Mouse (Mus musculus): ENCODE measurements around the gene Zfp423.
"Not testable (repeated sequence)": the region's sequence is repeated elsewhere in the genome, so short reads cannot be mapped to it uniquely, and the experiment has no call there.

The Zfp423 gene

DNA sequence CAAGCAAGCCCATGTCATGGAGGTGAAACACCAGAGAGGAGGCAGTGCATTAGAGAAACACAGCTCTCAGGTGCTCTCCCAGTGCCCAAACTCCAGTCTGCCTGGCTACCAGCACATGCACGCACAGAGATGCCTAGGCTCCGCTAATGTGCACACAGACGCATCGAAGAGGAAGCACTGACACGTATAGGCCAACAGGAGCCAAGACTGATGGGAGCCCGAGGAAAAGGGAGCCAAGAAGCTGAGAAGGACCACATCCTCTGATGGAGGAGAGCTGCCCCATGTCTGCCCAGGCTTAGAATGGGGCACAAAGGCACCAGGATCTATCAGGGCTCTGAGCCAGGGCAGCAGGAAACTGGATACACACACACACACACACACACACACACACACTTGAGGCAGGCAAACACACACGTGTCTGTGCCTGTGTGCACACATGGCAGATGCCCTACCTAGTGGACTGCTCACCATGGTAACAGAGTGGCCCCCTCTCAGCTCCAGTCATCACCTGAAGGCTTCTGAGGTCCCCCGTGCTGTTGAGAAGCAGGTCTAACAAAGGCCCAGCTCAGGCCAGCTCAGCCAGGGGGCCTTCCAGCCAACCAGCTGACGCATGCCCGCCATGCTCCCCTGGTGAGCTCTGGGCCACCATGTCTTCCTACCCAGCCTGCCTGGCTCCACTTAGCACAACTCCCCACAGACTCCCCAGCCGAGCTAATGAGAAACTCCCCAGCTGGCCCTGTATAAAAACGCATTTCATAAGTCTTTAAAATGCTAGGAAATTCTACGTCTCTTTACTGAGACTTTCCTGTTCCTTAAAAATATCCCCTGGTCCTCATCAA is 64.0 kb downstream of the Zfp423 start:
- in situ Hi-C loops (cut with MboI) = no loop called here

DNA sequence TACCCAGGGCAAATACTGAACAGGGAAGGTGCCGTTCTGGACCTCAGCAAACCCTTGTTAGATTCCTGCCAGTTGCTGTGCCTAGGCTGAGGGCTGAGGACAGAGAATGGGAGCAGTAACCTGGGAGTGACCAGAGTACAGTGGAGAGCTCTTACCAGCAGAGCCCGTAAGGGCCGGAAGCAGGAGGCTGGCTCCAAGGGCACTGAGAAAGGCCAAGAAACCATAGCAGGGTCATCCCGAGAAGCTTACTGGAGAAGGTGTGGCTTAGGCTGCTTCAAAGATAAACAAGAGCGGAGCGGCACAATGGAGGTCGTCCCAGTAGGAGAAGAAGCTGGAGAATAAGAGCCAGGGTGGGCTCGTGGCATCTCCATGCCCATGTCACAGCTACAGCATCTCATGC is 65.1 kb downstream of the Zfp423 start:
- in situ Hi-C loops (cut with MboI) = no loop called here

DNA sequence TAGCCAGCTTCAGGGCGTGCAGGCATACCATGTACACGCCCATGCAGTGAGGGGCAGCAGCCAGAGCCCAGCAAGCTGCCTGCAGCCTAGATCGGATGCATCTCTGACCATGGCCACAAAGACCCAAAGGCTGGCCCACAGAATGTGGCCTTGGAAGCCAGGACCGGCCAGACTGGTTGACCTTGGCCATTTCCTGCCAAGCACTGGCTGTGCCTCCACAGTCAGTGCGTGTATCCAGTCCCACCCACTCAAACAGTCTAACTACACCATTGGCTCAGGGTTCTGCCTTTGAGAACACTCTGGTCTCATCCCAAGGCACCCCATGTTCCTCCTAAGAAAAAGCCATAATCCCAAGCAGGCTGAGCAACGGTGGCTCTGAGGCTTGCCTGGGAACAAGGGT is 65.8 kb downstream of the Zfp423 start:
- in situ Hi-C loops (cut with MboI) = no loop called here

DNA sequence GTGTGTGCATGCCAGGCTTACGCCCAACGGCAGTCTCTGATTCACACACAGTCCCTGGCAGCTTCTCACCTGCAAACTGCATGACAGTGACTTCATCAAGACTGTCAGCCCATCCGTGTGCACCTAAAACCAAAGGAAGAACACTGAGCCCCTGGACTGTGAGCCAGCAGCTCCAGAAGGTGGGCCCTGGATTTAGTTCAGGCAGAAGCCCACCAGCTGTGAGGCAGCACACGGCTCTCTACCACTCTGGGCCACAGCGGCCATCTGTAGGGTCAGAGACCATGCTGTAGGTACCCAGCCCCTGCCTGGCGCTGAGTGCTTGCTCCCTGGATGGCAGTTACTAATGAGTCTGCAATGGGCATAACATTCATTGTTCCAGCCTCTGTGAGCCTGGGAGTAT is 66.5 kb downstream of the Zfp423 start:
- in situ Hi-C loops (cut with MboI) = no loop called here

DNA sequence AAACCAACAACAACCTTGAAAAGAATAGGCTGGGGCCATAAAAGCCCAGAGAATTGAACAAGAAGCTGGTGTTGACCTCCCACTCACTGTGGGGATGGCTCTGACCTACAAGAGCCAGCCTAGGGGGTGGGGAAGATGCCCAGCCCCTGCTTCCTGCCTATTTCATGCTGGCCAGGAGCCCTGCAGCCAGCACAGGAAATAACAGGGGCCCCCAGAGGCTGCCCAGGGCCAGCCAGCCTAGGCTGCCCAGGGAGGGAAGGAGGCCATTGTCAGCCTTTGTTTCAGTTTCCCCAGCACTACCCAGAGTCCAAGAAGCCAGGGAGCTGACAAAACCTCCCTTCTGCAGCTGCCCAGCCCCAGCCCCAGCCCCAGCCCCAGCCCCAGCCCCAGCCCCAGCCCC is 67.5 kb downstream of the Zfp423 start:
- in situ Hi-C loops (cut with MboI) = no loop called here

DNA sequence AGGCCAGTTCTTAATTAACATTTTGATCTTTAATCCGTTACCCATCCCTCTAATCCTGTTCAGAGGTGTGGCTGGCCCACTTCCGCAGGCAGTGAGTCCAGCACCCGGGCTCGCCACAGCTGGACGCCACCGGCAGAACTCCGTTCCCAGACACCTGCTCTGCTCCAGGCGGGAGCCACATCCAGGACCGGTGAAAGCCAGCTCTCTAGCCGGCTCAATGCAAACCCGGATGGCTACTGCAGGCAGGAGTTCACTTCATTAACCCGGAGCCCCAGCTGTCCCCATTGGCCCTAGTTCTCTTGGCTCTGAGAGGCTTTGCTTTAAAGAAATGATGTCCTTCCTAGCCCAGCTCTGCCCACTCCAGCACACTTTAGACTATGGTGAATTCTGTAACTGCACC is 71.4 kb downstream of the Zfp423 start:
- in situ Hi-C loops (cut with MboI) = no loop called here

DNA sequence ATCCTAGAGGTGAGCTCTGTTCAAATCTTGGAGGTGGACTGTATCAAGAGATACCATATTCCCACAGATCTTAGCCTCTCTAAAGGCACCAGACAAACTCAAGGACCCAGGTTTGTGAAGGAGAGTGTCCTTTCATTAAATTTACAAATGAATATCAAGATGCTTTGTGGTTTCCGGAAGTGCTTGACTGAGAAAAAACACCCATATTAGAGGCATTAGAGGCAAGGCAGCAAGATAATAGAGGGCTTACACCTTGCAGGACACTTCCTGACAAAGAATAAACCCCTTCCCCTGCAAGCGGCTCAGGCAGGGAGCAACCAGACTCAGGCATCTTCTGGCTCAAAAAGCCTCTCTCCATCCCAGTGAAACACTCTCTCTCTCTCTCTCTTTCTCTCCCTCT is 78.3 kb downstream of the Zfp423 start:
- in situ Hi-C loops (cut with MboI) = no loop called here

DNA sequence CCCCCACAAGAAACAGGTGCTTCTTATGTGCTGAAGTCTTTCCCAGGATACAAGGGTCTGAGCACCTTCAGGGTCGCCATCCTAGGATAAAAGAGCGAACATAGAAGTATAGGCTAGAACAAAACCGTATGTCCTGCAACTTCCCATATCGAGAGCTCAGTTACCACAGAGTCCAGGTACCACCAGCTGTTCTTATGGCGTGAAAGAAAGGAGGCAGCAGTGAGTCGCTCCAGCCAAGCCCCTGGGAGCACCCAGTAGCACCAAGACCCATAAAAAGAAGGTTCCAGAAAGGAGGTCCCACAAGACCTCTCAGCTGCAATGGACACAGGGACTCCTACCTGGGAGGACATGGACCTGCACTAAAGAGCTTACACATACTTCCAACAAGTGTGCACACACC is 83.5 kb downstream of the Zfp423 start:
- in situ Hi-C loops (cut with MboI) = no loop called here

DNA sequence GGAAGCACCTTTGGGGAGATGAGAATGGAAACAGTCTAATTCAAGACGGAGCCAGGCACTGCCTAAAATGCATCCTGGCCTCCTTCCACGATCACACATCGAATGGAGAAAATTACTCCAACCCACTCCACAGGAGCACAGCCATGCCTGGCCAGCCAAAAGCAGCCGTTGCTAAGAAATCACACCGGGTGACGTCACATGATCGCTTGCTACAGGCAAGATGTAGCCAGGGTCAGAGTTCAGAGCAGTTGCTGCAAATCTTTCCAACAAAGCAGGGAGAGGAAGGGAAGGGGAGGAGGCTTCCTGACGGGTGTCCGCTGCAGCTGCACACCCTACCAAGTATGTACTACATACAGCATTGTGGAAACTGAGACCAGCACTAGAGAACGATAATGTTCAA is 83.9 kb downstream of the Zfp423 start:
- in situ Hi-C loops (cut with MboI) = no loop called here

DNA sequence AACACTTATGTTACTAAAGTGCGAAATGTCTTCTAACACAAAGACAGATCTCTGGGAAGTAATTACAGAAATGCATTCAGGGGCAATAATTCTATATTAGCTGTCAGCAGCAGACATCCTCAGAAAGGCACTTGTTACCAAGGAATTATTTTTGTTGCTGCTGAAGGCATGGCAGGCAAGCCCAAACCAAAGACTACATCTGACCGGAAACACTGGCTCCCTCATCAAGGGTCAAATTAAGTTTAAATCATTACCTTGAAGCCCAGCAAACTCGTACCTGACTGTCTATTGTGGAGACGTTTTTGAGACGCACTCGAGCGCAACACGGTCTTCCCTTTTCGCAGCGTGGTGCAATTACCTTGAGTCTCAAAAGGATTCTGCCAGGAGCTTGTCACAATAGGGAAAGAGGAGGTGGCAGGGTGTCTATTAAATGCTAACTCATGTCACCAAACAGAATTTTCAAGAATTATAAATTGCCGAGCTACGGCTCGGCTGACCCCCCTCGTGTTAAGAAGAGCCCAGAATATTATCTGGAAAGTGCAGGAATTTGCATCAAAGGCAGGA is 86.3 kb downstream of the Zfp423 start:
- in situ Hi-C loops (cut with MboI) = no loop called here

DNA sequence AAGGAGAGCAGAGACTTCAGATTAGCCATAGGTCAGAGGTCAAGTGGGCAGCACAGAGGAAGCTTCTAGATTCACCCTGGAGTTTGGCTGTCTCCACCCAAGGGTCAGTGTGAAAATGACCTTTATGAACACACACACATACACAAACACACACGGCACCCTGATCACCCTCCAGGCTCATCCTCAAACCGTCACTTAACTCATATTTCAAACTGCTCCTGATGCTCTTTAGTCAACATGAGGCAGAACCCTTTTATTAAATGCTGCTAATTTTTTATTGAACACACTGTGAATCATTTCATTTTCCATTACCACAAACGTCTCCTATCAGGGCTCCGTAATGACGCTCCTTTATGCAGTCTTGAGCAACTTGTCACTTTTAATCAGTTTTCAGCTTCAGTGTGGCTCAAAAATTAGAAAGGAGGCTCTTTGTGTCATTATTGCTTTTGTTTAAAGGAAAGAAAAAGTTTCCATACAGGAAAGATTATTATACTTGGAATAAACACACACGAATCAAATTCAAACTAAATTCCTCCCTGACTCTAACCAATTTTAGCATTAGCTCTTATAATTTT is 87.0 kb downstream of the Zfp423 start:
- in situ Hi-C loops (cut with MboI) = no loop called here

DNA sequence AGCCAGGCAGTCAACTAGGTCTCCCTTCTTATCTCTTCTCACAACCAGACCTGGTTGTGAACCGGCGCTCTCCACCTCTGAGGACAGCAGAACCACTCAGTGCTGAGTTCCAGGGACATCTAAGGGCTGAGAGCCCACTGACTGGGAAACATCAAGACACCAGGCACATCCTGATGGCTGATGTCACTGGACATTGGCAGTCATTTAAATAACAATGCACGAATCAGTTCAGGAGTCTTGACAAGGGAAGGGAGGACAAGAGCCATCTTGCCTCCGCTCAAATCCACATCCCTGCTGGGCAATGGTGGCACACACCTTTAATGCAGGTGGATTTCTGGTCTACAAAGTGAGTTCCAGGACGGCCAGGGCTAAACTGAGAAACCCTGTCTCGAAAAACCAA is 92.8 kb downstream of the Zfp423 start:
- in situ Hi-C loops (cut with MboI) = no loop called here

DNA sequence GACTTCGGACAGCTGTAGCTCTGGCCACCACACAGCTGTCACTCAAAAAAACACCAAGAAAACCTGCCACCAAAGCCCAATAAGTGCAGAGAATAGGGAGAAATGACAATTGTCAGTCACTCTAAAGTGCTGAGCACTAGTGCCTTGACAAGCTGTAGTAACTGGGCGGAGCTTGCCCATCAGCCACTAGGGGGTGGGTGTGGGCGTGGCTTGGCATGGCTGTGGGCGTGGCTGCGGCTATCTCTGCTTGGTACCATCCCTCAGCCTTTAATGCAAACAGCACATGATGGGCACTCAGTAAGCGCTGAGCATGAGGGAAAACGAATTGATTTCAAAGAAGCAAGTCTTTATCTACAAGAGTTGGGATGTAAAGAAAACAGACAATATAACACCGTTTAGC is 95.2 kb downstream of the Zfp423 start:
- in situ Hi-C loops (cut with MboI) = no loop called here

DNA sequence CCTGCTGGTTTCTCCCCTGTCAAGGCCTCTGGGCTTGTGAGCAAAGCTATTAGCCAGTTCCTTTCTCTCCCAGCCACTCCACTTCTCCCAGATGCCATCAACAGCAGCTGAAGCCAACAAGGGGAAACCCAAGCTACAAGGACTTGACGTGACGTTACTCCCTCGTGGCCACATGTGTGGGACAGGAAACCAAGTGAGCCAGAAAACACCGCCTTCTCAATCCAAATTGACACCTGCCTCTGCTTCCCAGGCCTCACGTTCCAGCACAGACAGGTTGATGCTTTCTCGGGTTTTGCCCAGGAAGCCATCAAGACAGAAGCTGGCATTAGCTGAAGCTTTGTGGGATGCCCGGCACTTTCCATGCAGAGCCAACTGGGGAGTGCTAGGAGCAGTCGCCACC is 96.3 kb downstream of the Zfp423 start:
- in situ Hi-C loops (cut with MboI) = no loop called here

DNA sequence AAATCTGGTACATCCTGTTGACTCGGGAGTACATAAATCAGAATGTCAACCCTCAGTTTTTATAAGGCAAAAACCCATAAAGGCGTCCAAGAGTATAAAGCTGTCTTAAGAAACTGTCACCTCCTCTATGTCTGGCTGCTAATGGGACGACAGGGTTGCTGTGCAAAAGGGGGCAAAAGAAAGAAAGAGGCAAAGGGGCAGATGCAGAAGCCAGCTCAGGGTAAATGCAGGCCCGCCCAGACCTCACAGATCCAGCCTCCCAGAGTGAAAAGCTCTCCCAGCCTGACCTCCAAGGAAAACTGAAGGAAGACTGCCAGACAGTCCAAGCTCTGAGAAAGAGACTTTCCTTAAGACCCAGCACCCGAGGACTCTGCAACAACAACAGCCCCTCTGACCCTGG is 97.7 kb downstream of the Zfp423 start:
- in situ Hi-C loops (cut with MboI) = no loop called here

DNA sequence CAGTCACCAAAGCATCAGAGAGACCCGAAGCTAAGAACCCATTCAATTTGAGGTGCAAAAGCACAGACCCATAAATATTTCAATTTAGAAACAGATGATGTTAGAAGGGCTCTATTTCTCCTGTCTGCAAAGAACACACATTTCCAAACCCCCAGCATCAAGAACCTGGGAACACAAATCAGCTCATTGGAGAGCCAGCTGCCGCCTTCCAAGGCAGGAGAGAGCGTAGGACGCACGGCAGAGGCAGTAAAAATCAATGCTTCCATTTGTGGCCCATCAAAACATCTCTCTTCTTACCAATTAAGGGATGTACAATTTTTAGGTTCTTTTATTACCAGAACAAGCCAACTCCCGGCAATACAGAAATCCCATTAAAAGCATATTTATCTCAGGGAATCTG is 98.5 kb downstream of the Zfp423 start:
- in situ Hi-C loops (cut with MboI) = no loop called here

DNA sequence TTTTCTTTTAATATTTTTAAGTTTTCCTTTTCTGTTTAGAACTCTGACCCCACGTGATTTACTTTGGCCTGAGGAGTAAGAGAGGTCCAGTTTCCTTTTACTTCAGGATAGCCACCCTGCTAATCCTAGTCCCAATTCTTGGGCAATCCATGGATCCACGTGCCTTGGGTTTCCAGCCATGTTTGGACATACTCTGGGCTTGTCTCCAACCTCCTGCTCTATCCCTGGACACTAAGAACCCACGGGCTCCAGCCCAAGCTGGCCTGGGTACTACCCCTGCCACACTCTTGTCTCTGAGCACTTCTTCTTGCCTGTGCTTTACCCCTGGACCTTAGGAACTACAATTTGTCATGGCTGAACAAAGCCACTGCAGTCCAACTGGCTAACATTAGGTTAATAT is 107.5 kb downstream of the Zfp423 start:
- in situ Hi-C loops (cut with MboI) = no loop called here

DNA sequence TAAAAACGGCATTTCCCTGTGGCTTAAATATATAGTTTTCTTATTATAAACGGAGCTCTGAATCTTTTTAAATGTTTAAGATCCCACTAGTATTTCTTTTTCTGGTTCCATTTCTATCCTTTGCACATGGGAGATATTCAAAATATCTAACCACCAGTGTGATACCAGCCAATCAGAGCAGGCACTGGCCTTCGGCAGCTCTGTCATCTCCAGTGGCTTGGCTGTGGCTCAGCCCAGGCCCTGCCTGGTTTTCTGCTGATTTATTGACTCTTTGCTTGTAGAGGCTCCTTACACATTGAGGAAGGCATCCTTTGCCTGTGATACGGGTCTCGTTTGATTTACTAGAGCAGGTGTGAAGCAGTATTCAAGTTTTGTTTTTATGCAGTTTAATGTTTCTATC is 108.0 kb downstream of the Zfp423 start:
- in situ Hi-C loops (cut with MboI) = no loop called here

DNA sequence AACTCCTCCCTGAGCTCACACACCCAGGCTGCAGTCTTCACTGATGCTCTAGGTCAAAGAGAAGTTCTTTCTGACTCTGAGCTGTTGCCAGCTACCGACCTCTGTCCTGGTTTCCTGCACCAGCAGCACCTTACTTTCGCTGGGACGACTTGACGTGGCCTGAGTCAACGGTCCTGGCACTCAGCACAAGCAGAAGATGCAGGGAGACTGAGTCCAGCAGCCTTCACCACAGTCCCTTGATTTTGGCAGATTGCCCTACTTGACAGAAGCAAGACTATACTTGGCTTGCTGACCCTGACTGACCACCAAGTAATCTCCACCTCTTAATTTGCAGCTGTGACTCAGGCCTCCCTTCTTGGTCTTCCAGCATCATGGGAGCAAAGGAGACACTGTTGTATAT is 110.6 kb downstream of the Zfp423 start:
- in situ Hi-C loops (cut with MboI) = no loop called here

DNA sequence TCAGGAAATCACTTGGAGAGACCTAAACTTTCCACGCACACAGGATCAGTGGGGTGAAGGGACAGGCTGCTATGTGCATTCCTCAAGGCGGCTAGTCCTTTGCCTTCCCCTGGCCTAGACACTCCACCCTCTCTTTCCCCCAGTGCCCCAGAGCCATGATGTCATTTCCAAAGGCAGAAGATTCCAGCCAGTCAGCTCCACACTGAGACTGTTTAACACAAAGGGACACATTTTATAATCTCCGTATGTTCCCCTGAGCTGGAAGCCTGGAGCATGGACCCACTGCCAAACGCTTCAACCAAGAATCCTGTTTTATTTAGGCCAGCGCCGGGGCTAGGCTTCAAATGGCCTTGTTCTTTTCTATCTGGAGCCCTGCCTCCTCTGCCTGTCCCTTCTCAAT is 111.6 kb downstream of the Zfp423 start:
- in situ Hi-C loops (cut with MboI) = no loop called here

DNA sequence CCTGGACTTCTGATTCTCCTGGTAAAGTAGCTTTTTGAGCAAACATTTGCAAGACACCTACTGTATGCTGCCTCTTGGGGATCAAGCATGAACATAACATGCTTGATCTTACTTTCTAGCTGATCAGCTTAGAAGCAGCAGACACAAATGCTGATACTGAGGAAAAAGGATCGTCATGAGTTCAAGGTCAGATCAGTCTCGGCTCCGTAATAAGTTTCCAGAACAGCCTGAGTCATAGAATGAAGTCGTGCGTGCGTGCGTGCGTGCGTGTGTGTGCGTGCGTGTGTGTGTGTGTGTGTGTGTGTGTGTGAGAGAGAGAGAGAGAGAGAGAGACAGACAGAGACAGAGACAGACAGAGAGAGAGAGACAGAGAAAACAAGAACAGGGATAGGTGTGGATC is 117.3 kb downstream of the Zfp423 start:
- in situ Hi-C loops (cut with MboI) = not testable (repeated sequence)

DNA sequence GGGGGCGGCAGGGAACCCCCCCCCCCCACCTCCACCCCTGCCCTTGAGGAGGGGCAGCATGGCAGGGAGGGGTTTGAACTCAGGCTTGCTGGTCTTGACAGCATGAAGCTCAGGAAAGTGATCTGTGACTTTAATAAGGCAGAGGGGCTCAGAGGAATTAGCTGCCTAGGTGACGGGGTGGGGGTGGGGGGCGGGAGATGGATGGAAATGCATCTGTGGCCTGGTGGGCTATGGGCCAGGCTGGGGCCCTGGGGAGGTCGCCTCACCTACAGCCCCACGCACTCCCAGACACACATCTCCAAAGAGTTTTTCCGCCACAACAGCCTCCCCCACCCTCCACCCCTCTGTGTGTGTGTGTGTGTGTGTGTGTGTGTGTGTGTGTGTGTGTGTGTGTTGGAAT is 122.1 kb downstream of the Zfp423 start:
- in situ Hi-C loops (cut with MboI) = no loop called here

DNA sequence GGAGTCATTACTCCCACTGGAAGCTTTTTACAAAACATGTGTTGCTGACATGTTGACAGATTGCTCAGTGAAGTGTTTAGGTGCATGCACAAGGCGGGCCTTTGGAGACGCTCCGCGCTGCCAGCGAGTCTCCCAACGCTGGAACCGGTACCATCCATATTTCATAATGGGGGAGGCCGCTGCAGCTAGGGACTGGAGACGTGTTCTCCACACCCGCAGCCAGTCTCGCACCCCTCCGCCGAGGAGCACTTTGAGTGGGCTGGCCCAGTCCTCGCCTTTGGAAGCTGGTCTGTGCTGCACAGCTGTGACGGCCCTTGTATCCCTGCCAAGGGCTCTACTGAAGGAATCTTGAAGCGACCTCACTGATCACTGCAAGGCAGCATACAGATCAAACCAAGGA is 122.5 kb downstream of the Zfp423 start:
- in situ Hi-C loops (cut with MboI) = no loop called here

DNA sequence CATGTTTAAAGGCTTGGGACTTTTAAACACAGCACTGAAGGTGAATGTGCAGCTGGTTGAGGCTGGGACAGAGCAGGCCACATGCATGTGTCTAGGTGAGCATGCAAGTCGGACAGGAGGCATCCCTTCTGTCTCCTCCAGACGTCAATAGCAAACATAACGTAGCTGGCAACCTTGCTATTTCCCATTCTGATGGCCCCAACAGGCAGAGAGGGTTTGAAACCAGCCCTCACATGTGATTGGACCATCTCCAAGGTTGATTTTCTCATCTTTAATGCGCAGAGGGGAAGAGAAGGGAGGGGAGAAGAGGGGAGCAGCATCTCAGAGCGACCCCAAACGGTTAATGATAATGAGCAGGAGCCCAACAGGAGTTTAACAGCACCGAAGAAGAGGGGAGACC is 123.5 kb downstream of the Zfp423 start:
- in situ Hi-C loops (cut with MboI) = no loop called here

Data from mature B cell (primary cell).